Mouse (Mus musculus): ENCODE measurements around the gene Spon1. TPM values are rescaled to one million over a fixed set of nuclear protein-coding genes. Genes with fewer than 3 reads are reported as not detected.
A peak's percentile ranks its signal among the peaks of the same experiment; 100 is the strongest.

The Spon1 gene
- polyA plus RNA-seq, 1 experiment from 2014 or later, result 77.1 TPM

DNA sequence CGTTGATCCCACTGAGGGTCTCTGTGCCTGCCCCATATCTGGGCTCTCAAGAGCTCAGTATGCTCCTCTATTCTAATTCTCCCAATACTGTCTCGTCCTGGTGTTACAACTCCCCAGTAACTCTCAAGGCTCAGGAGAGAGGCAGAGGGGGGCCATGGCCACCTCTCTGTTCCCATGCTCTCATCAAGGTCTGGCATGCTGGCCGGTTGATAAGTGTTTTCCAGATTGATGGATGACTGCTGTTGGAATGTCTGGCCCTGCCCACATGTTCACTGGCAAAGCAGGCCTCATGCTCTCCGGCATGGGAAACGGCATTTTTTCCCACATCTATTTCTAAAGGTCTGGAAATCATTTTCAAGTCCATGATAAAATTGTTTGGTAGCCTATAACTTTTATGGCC lies 29.4 kb downstream of the Spon1 start:
- Histone ChIP-seq H3K4me1 (replicated peaks) (0 out of 2 replicates have a peak, but pooled peaks cover 5% of the 10 kb centered on the region), H3K4me3 (no peak overlapping the region), H3K9me3 (no peaks in the 10 kb centered on the region), H3K27ac (no peak overlapping the region), H3K27me3 (ENCODE audit: insufficient read depth, poor library complexity, severe bottlenecking) (no peaks in the 10 kb centered on the region), H3K36me3 (no peaks in the 10 kb centered on the region)
- WGBS, result 81% methylated on average over 5 of the region's 5 CpGs
- DNase-seq (ENCODE audit: low spot score), result no peak

DNA sequence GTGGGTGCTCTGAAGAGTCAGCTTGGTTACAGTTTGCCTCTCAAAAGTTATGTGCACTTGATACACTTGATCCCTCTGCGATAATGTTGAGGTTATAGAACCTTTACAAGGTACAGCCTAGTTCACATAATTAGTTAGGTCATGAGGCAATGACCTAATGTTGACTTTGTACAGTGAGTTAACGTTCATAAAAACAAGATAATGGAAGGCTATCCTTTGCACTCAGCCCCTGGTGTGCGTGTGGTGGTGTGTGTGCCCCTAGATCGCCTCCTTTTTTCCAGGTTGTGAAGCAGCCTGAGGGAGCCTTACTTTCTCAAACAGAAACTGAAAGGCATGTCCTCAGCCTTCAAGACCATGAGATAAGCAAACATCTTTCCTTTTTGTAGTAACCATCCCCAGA lies 31.3 kb downstream of the Spon1 start:
- WGBS, result 88% methylated on average over 4 of the region's 4 CpGs
- Histone ChIP-seq H3K4me3 (no peak overlapping the region), H3K4me1 (replicated peaks) (0 out of 2 replicates have a peak, but pooled peaks cover 1% of the 10 kb centered on the region), H3K9me3 (no peaks in the 10 kb centered on the region), H3K27me3 (ENCODE audit: insufficient read depth, poor library complexity, severe bottlenecking) (no peaks in the 10 kb centered on the region), H3K36me3 (no peaks in the 10 kb centered on the region), H3K27ac (no peak overlapping the region)
- no peak for DNase-seq (ENCODE audit: low spot score)

DNA sequence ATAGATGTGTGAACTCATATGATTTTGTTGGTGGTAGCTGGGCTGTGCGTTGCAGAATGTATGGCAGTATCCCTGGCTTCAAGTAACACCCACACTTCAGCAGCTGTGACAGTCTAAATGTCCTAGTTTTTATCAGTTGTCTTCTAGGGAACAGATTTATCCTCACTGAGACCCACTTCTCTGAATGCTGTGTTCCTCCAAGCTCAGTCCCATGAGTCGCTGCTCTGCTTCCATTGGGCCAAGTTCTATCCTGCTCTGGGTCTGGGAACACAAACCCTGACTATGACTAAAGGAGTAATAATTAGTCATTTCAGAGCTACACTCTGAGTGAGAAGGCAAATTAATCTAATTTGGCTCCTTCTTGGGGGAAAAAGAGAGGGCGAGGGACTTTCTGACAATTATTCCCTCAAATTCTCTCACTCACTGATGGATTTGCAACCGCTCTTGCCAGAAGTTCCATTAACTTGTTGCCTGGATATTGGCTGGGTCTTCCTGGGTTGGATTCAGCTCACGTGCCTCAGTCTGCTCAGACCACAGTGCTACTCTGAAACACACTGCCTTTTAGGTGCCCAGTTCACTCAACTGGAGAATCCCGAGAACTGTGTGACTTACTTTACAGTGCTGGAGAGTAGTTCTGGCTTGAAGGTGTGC lies 32.9 kb downstream of the Spon1 start:
- Histone ChIP-seq H3K9me3 (no peaks in the 10 kb centered on the region), H3K4me1 (replicated peaks) (no peaks in the 10 kb centered on the region), H3K4me3 (no peak overlapping the region), H3K36me3 (no peaks in the 10 kb centered on the region), H3K27me3 (ENCODE audit: insufficient read depth, poor library complexity, severe bottlenecking) (no peaks in the 10 kb centered on the region), H3K27ac (no peak overlapping the region)
- WGBS, result 92% methylated on average over 6 of the region's 6 CpGs
- no peak for DNase-seq (ENCODE audit: low spot score)

DNA sequence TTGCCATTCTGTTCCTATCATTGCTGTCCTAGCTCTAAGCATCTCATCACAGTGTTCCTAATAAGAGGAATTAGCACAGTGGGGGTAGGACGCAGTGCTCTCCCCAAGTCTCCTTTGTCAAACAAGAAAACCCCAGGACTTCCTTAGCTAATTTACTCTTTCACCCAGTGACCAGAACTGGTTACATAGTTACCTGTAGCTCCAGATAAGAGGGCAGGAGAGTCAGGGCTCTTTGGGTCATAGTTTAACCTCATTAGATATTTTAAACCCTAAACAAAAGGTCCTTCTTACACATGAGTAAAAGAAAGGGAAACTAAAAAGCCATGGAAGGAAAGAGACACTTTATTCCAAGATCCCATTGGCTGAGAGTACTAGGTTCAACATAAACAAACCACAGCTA lies 44.0 kb downstream of the Spon1 start:
- Histone ChIP-seq H3K4me3 (no peak overlapping the region), H3K27ac (no peak overlapping the region), H3K4me1 (replicated peaks) (peaks cover 11% of the 10 kb centered on the region), H3K36me3 (no peaks in the 10 kb centered on the region), H3K27me3 (ENCODE audit: insufficient read depth, poor library complexity, severe bottlenecking) (peaks cover 44% of the 10 kb centered on the region), H3K9me3 (no peaks in the 10 kb centered on the region)
- 75% methylated on average over 1 of the region's 1 CpGs for WGBS
- no peak for DNase-seq (ENCODE audit: low spot score)

DNA sequence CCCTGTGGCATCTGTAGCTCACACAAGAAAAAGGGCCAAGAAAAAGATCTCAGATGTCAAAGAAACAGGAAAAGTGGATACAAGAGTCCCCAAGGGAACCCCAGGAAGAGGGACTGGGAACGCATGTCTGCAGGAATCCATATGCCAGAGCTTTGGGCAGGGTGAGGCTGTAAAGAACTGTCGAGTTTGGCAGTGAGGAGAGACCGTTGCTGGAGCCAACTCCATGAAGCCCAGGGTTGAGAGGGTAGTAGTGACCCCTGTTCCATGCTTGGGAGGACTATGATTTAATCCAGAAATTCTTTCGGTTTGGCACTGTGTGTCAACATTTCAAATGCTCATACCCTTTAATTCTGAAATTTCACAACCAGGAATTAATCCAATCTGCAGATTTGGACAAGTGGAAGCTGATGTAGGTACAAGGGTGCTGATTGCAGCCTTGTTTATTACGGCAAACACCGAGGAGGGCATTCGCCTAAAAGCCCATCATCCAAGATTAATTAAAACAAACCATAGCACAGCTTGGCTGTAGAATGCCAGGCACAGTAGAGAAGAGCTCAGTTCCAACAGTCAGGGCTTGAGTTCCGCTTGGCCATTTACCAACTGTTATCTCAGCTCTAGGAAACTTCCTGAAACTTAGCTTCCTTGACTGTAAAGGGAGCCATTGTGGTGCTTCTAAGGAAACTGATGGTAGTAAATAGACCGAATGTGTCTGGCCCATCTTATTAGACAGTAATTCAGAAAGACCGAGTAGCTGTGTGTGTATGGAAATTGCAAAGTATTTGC lies 45.8 kb downstream of the Spon1 start:
- no peak for DNase-seq (ENCODE audit: low spot score)
- Histone ChIP-seq H3K4me3 (no peak overlapping the region), H3K27ac (no peak overlapping the region), H3K4me1 (replicated peaks) (peaks cover 16% of the 10 kb centered on the region), H3K9me3 (no peaks in the 10 kb centered on the region), H3K27me3 (ENCODE audit: insufficient read depth, poor library complexity, severe bottlenecking) (peaks cover 62% of the 10 kb centered on the region), H3K36me3 (no peaks in the 10 kb centered on the region)
- WGBS, result 87% methylated on average over 10 of the region's 10 CpGs

DNA sequence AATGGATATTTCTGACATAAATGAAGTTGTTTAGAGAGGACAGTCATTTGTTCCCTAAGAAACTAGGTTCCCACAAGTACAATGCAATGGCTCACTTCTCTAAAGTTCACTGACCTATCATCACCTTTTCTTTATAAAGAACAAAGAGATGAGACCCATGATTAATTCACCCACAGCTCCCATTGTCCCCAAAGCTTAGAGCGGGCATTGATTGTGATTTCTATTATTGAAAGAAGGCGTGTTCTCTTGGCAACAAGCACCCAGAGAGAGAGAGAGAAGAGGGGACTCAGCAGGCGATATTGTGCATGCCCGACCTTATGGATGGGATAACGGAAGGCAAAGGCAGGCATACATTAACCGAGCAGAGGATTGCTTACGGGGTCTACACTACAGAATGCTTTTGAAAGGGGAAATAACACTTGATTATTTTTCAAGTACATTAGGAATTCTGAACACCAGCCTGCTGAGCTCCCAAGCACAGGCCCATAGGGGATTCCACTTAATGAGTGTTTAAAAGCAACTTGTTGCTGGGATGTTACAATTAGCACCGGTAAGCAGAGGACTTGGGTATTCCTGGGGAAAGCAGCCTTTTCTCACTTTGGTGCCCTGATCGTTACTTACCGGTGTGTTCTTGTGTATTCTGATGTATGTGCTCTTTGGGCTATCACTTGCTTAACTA lies 48.4 kb downstream of the Spon1 start:
- no peaks in the 10 kb centered on the region for H3K9me3 ChIP-seq
- no peaks in the 10 kb centered on the region for H3K36me3 ChIP-seq
- DNase-seq (ENCODE audit: low spot score), result peak; percentile 42
- H3K27ac ChIP-seq, result no peak overlapping the region
- 43% methylated on average over 10 of the region's 10 CpGs for WGBS
- H3K4me3 ChIP-seq, result no peak overlapping the region
- peaks cover 78% of the 10 kb centered on the region for H3K27me3 ChIP-seq (ENCODE audit: insufficient read depth, poor library complexity, severe bottlenecking)
- peaks cover 27% of the 10 kb centered on the region for H3K4me1 ChIP-seq (replicated peaks)

DNA sequence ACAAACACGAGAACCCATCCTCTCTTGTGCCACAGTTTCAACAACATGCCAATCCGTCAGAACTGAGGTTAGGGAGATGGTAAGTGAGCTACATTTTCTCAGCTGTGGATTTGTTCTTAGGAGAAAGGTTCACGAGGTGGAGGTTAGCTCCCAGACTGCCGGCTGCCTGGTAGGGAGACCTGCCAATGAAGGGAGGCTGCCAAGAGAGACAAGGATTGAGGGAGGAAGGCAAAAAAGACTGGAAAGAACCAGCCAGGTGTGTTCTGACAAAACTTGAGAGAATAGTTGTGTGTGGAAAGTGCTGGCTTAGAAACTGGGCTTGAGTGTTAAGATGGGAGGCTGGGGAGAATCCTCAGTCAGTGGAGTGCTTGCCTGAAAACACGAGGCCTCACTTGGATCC lies 49.9 kb downstream of the Spon1 start:
- H3K27me3 ChIP-seq (ENCODE audit: insufficient read depth, poor library complexity, severe bottlenecking), result peaks cover 82% of the 10 kb centered on the region
- no peak overlapping the region for H3K27ac ChIP-seq
- no peak overlapping the region for H3K4me3 ChIP-seq
- H3K4me1 ChIP-seq (replicated peaks), result peaks cover 27% of the 10 kb centered on the region
- no peaks in the 10 kb centered on the region for H3K9me3 ChIP-seq
- no peaks in the 10 kb centered on the region for H3K36me3 ChIP-seq
- no peak for DNase-seq (ENCODE audit: low spot score)
- WGBS, result 79% methylated on average over 5 of the region's 5 CpGs

DNA sequence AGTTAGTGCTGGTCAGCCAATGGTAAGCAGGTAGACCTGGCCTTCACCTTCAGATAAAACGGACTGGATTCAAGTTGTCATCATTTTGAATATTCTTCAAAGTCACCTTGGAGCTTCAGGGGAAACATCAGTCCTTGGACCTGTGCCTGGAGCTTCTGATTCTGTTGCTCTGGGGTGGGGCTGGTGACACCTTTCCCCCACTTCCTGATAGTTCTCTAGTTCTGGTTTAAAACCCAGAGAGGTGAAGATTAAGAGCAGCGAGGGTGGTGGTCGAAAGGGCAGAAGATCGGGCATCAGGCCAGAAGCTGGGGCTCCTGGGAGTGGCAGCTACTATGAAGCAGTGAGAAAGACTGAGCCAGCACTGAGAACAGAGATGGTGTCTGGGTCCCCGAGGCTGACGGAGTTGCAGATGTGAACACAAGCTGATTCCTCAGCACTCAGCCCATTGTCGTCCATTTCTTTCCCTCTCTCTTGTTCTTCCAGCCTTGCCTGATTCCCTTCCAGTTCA lies 51.1 kb downstream of the Spon1 start:
- H3K9me3 ChIP-seq, result no peaks in the 10 kb centered on the region
- DNase-seq (ENCODE audit: low spot score), result no peak
- WGBS, result 83% methylated on average over 7 of the region's 7 CpGs
- H3K4me1 ChIP-seq (replicated peaks), result peaks cover 27% of the 10 kb centered on the region
- H3K27ac ChIP-seq, result no peak overlapping the region
- H3K27me3 ChIP-seq (ENCODE audit: insufficient read depth, poor library complexity, severe bottlenecking), result peaks cover 80% of the 10 kb centered on the region
- H3K4me3 ChIP-seq, result no peak overlapping the region
- H3K36me3 ChIP-seq, result no peaks in the 10 kb centered on the region

DNA sequence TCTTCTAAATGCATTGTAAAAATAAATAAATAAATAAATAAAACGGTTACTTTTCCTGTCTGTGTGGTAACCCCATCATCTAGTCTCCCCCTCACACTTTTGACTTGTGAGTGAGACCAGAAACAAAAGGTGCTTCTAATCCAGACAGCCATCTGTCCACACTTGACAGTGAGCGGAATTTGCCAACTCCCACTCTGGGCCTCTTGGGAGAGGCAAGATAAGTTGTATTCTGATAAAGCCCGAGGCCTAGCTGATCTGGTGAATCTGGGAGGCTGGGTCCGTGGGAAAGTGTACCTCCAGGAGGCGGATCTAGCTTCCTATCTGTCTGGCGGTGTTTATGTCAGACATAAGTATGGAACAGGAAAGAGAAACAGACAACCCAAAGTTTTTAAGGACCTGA lies 52.3 kb downstream of the Spon1 start:
- Histone ChIP-seq H3K27ac (no peak overlapping the region), H3K36me3 (no peaks in the 10 kb centered on the region), H3K27me3 (ENCODE audit: insufficient read depth, poor library complexity, severe bottlenecking) (peaks cover 74% of the 10 kb centered on the region), H3K4me3 (no peak overlapping the region), H3K9me3 (no peaks in the 10 kb centered on the region), H3K4me1 (replicated peaks) (peaks cover 27% of the 10 kb centered on the region)
- 65% methylated on average over 6 of the region's 6 CpGs for WGBS
- no peak for DNase-seq (ENCODE audit: low spot score)

DNA sequence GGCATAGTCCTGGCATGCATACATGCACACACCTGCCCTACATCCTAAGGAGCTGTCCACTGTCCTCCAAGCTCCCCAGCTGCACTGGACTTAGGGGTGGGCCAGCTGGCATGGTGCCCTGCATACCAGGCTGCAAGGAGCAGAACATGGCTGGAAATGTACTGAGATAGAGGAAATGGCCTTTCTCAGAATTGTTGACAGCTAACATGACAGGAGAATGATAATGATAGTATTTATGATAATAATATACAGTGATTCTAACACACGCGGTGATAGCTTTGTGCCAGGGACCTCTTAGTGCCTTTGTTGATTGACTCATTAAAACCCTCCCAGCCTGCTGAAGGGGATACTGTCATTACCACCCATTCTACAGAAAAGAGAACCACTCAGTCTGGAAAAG lies 54.4 kb downstream of the Spon1 start:
- Histone ChIP-seq H3K27me3 (ENCODE audit: insufficient read depth, poor library complexity, severe bottlenecking) (peaks cover 86% of the 10 kb centered on the region), H3K27ac (no peak overlapping the region), H3K4me3 (no peak overlapping the region), H3K36me3 (no peaks in the 10 kb centered on the region), H3K4me1 (replicated peaks) (peaks cover 13% of the 10 kb centered on the region), H3K9me3 (no peaks in the 10 kb centered on the region)
- WGBS, result 91% methylated on average over 2 of the region's 2 CpGs
- DNase-seq (ENCODE audit: low spot score), result no peak

DNA sequence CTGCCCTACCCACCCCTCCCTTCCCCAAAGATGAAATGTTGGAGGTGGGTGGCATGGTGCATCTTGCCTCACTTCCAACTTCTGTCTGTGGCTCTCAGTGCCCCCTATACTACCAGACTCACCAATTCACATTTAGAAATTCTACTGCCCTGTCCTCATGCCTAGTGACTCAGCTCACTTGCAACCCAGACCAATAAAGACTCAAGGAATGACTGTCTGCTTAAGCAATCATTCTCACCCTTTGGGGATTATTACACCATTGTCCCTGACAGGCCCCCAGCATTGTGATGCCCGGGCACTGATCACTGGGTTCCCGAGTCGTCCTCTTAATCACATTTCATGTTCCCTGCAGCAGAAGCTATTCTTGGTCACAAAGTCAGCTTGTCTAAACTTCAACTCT lies 57.2 kb downstream of the Spon1 start:
- Histone ChIP-seq H3K9me3 (no peaks in the 10 kb centered on the region), H3K36me3 (no peaks in the 10 kb centered on the region), H3K4me1 (replicated peaks) (peaks cover 28% of the 10 kb centered on the region), H3K27ac (no peak overlapping the region), H3K4me3 (no peak overlapping the region), H3K27me3 (ENCODE audit: insufficient read depth, poor library complexity, severe bottlenecking) (peaks cover 83% of the 10 kb centered on the region)
- 69% methylated on average over 3 of the region's 3 CpGs for WGBS
- no peak for DNase-seq (ENCODE audit: low spot score)

DNA sequence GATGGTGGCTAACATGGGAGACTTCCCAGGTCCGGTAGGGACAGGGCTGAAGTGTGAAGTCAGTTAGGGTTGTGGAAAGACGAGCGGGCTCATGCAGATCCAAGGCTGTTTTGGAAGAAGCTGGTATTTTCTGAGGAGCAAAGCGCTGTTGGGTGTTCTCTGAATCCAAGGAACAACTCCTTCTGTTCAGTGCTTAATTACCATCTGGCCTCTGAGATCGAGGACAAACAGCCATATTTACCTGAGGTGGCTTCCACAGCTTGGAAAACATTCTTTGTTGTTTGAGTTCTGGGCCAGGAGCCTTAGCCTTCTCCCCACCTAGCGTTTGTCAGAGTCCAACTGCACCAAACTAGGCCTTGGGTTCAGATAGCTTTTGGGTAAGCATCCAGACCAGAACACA lies 58.9 kb downstream of the Spon1 start:
- no peak overlapping the region for H3K27ac ChIP-seq
- peaks cover 79% of the 10 kb centered on the region for H3K27me3 ChIP-seq (ENCODE audit: insufficient read depth, poor library complexity, severe bottlenecking)
- 89% methylated on average over 6 of the region's 6 CpGs for WGBS
- H3K4me3 ChIP-seq, result no peak overlapping the region
- H3K9me3 ChIP-seq, result no peaks in the 10 kb centered on the region
- peaks cover 29% of the 10 kb centered on the region for H3K4me1 ChIP-seq (replicated peaks)
- DNase-seq (ENCODE audit: low spot score), result no peak
- H3K36me3 ChIP-seq, result no peaks in the 10 kb centered on the region

Measured in hindbrain, embryonic 10.5 days (tissue).